Mouse (Mus musculus) E14TG2a.4 (cell line): ENCODE results near the gene Nt5m.

Source experiments
- CTCF ChIP-seq: conservative IDR thresholded peaks from 2 replicates; pipeline ENCODE4 v1.5.1; 2014; ENCODE audit warnings: low read length
- NANOG ChIP-seq: IDR thresholded peaks from 2 replicates; pipeline ENCODE4 v1.6.1; 2014; ENCODE audit warnings: borderline replicate concordance, low read length, mixed read lengths
- POU5F1 ChIP-seq: IDR thresholded peaks from 2 replicates; pipeline ENCODE4 v1.6.1; 2014; ENCODE audit warnings: low read length, borderline replicate concordance

DNA sequence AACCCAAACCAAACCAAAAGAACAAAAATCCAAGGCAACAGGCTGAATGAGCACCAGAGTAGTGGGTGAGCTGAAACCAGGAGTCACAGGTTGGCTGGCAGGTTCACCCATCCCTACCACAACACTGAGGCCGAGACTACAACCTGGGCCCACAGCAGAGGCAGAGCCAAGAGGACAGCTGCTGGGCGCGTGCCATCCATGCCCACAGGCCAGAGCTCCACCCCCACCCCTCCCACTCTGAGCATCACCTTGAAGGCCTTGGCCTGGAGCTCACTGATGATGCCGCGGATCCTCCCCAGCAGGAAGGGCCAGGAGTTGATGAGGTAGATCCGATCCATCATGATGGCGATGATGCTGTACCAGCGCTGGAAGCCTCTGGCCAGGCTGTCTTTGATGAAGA, 37.4 kb upstream of the Nt5m start:
- TF ChIP-seq CTCF = no peak
- no peak for TF ChIP-seq NANOG
- TF ChIP-seq POU5F1 = no peak
